Mouse (Mus musculus): ENCODE data around the gene Ccar1. TPM values are rescaled to one million over a fixed set of nuclear protein-coding genes. Genes with fewer than 3 reads are reported as not detected.
A peak's percentile ranks its signal among the peaks of the same experiment; 100 is the strongest.

Gene Ccar1
- 129 and 147 TPM in 2 replicates for polyA plus RNA-seq (2016; fragmentation: Nextera tagmentation; extraction: Ambion mirVana)

DNA sequence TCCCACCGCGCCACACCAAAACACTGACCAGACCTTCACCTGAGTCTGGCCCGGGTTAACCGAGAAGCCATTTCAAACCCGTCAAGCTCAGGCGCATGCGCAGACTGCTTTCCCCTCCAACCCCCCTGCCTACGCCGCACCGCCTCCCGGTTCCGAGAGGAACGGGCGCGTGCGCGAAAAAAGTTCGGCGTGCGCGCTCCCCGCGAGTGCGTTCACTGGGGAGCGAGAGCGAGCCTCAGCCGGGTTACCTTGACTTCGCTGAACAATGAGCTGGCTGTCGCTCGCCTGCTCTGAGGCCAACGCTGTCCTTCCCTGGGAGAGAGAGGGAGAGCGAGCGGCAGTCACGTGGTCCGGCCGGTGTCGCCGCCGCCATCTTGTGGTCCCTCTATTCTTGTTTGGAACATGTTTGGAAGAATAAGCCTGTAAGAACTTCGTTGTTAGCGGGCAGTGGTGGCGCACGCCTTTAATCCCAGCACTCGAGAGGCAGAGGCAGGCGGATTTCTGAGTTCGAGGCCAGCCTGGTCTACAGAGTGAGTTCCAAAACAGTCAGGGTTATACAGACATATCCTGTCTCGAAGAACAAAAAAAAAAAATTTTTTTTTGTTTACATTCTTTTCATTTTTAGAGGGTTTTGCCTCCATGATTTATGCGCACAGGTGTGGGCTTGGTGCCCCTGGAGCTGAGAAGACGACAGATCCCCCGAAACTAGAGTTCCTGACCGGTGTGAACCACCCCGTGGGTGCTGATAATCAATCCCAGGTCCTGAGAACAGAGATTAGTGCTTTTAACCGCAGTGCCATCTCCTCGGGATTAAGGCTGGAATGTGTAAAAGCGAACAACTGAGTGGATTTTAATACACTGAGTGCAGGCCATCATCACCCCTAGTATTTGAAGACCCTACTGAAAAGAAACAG, at the start of gene Ccar1:
Gene Ccar1, minus strand, starts transcription at position 110 of the 914 bp plus-strand sequence.
- H3K27ac ChIP-seq, result peak within 1 kb of the TSS; percentile 89
- peaks cover 27% of the 10 kb centered on the region for H3K36me3 ChIP-seq
- peak within 1 kb of the TSS; percentile 100 for H3K9ac ChIP-seq
- peak within 1 kb of the TSS; percentile 69 for H3K4me2 ChIP-seq (replicated peaks)
- no peaks in the 10 kb centered on the region for H3K27me3 ChIP-seq (replicated peaks)
- 4% methylated on average over 55 of the region's 55 CpGs for WGBS
- peak; percentile 98 for ATAC-seq (ENCODE audit: low FRiP score, low read depth)
- peak within 1 kb of the TSS; percentile 99 for H3K4me3 ChIP-seq
- no peaks in the 10 kb centered on the region for H3K9me3 ChIP-seq
- peaks cover 9% of the 10 kb centered on the region for H3K4me1 ChIP-seq

DNA sequence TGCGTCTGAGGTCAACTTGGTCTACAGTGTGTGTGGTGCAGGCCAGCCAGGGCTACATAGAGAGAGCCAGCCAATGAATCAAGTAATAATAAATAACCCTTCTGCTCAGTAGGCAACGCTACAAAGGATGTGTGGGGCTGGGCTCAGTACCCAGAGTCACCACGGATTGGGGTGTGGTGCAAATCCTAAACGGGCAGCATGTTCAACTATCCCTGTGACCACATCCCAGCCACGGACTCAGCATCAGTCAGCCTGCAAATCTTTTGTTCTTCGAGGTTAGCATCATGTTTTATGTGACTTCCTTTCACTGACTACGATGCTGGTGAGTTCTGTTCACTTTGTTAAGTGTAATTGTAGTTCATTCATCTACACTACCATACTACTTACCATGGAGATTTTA, 48.6 kb upstream of the Ccar1 start:
- ATAC-seq (ENCODE audit: low FRiP score, low read depth), result no peak
- H3K9me3 ChIP-seq, result no peaks in the 10 kb centered on the region
- 92% methylated on average over 7 of the region's 7 CpGs for WGBS

DNA sequence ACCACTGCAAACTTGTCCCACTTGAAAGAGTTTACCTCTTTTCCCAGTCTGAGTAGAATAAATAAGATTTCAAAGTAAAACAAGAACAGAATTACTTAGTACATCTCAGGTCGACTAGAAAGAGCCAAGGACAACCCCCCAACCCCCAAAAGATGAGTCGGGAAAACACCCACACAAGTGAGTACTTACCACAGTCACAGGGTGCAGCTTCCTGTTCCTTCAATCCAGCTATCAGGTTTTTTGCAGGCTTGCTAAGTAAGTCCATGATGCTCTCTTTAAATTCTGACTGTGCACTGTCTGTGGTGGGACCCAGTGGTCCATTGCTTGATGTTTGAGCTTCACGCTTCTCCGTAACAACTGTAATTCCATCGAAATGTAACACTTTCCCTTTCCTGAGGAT, 45.9 kb upstream of the Ccar1 start:
- no peak for ATAC-seq (ENCODE audit: low FRiP score, low read depth)
- Histone ChIP-seq H3K27me3 (replicated peaks) (no peaks in the 10 kb centered on the region), H3K9me3 (no peaks in the 10 kb centered on the region), H3K4me3 (no peak overlapping the region), H3K36me3 (peaks cover 30% of the 10 kb centered on the region), H3K4me2 (replicated peaks) (no peak overlapping the region), H3K4me1 (no peaks in the 10 kb centered on the region), H3K27ac (no peak overlapping the region), H3K9ac (no peak overlapping the region)
- whole genome bisulfite sequencing, result 93% methylated on average over 5 of the region's 5 CpGs

More for the DNA sequence above, 48.6 kb upstream of the Ccar1 start:
- Histone ChIP-seq H3K4me2 (replicated peaks) (no peak overlapping the region), H3K4me1 (peaks cover 8% of the 10 kb centered on the region; the same call in 1 of the 2 replicates), H3K27me3 (replicated peaks) (no peaks in the 10 kb centered on the region), H3K9ac (no peak overlapping the region), H3K27ac (no peak overlapping the region), H3K4me3 (no peak overlapping the region), H3K36me3 (peaks cover 26% of the 10 kb centered on the region)

DNA sequence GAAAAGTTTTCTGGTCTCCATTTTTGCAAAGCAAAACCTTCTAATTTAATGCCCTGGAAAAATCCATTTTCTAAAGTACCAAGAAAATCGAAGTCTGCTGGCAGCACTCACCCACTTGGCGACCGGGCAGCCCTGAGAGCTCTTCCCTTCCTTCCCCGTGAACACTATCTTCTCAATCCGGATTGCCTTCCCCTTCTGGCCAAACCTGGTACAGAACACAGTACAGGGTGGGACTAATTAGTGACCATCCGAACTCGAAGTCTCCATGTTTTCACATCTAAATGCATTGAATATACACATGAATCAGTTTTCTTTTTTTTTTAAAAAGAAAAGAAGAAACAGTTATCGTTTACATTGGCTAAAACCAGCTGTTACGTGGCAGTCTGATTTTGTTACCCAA, 40.7 kb upstream of the Ccar1 start:
- Histone ChIP-seq H3K27ac (no peak overlapping the region), H3K36me3 (peaks cover 20% of the 10 kb centered on the region), H3K27me3 (replicated peaks) (no peaks in the 10 kb centered on the region), H3K4me1 (no peaks in the 10 kb centered on the region), H3K9me3 (no peaks in the 10 kb centered on the region), H3K4me2 (replicated peaks) (no peak overlapping the region), H3K9ac (no peak overlapping the region), H3K4me3 (no peak overlapping the region)
- WGBS, result 83% methylated on average over 9 of the region's 9 CpGs
- ATAC-seq (ENCODE audit: low FRiP score, low read depth), result no peak

DNA sequence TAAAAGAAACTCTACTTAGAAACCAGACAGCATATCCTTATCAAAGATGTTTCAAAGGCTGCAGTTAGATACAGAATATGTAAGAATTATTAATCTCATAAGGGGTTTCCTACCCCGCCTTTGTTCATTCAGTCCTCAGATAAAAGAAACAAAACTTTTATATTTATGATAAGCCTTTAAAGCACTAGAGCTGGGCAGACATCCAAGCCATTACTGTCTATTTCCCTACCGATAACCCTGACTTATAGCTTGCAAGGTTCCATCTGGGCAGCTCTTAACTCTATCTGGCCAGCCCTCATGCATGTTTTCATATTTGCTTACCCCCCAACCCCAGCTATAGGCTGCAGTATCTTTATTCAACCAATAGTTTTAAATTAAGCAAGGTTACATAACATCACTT, 39.5 kb upstream of the Ccar1 start:
- no peak for ATAC-seq (ENCODE audit: low FRiP score, low read depth)
- Histone ChIP-seq H3K27ac (no peak overlapping the region), H3K27me3 (replicated peaks) (no peaks in the 10 kb centered on the region), H3K9me3 (no peaks in the 10 kb centered on the region), H3K4me2 (replicated peaks) (no peak overlapping the region), H3K36me3 (peaks cover 18% of the 10 kb centered on the region), H3K9ac (no peak overlapping the region), H3K4me3 (no peak overlapping the region), H3K4me1 (no peaks in the 10 kb centered on the region)
- 83% methylated on average over 2 of the region's 2 CpGs for WGBS

DNA sequence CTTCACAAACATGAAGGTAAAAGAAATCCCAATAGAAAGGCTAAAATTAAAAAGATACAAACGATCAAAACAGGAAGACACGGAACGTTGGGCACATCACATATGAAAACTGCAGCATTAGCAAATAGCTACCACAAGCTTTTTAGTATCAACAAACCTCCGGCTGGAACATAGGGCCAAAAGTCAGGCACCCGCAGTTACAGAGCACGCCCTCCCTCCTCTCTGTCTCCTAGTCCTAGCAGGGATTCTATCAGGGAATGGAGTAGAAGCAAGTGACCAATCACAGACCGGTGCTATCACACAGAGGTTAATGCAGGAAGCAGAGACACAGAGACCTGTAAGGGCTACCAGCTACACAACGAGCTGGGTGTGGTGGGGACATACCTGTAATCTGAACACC, 32.4 kb upstream of the Ccar1 start:
- 90% methylated on average over 8 of the region's 8 CpGs for WGBS
- no peaks in the 10 kb centered on the region for H3K27me3 ChIP-seq (replicated peaks)

DNA sequence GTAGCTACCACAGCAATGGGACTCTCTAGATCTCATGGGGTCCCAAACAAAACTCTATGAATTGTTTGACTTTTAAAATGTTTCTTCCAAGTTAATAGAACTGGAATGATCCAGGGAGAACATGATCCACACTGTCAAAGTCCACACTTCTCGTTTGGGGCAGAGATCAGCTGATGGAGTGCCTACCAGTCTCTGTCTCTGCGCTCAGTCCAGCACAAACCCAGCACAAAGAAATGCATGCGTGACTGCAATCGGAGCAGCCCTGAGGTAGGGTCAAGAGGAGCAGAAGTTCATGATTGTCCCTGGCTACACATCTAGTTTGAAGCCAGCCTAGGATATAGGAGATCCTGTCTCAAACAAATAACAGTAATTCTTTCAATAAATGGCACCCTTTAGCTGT, 31.3 kb upstream of the Ccar1 start:
- no peak overlapping the region for H3K4me3 ChIP-seq
- H3K36me3 ChIP-seq, result peaks cover 26% of the 10 kb centered on the region
- no peak for ATAC-seq (ENCODE audit: low FRiP score, low read depth)
- H3K27me3 ChIP-seq (replicated peaks), result no peaks in the 10 kb centered on the region
- H3K27ac ChIP-seq, result no peak overlapping the region
- H3K9ac ChIP-seq, result no peak overlapping the region
- WGBS, result 85% methylated on average over 4 of the region's 4 CpGs
- H3K4me1 ChIP-seq, result no peaks in the 10 kb centered on the region
- H3K4me2 ChIP-seq (replicated peaks), result no peak overlapping the region
- H3K9me3 ChIP-seq, result no peaks in the 10 kb centered on the region

More for the DNA sequence above, 32.4 kb upstream of the Ccar1 start:
- no peak overlapping the region for H3K4me2 ChIP-seq (replicated peaks)
- H3K9ac ChIP-seq, result no peak overlapping the region
- no peak overlapping the region for H3K4me3 ChIP-seq
- peaks cover 19% of the 10 kb centered on the region for H3K36me3 ChIP-seq
- no peak for ATAC-seq (ENCODE audit: low FRiP score, low read depth)
- H3K27ac ChIP-seq, result no peak overlapping the region
- H3K4me1 ChIP-seq, result no peaks in the 10 kb centered on the region
- H3K9me3 ChIP-seq, result no peaks in the 10 kb centered on the region

DNA sequence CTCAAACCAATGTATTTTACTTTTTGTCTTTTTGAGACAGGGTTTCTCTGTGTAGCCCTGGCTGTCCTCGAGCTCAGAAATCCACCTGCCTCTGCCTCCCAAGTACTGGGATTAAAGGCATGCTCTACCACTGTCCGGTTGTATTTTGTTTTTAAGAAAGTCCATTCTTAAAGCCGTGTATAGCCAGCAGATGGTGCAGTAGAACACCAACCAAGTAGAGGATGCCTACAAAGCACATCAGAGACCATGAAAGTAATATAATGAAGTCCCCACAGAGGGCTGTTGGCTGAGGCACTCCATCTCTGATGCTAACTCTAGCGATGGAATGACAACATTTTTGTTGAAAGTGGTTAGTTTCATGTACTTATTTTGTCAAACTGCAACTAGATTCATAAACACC, 17.9 kb upstream of the Ccar1 start:
- H3K4me3 ChIP-seq, result no peak overlapping the region
- WGBS, result 84% methylated on average over 4 of the region's 4 CpGs

DNA sequence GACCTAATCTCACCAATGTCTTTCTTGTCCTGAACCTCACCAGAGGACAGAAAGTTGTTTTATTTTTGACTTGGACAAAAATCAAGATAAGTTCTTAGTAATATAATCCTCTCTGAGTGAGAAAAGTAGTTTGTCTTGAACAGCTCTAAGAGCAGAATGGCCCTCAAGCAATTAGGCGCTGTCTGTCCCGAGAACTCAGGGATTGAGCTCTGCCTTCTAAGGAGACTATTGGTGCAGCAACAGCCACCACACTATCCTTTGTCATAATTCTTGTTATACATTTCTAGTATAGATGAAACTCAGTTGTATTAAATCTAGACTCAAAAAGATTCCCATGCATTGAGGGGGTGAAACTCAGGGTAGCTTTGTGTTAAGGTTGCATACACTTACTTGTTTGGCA, 16.7 kb upstream of the Ccar1 start:
- no peak overlapping the region for H3K9ac ChIP-seq
- H3K9me3 ChIP-seq, result no peaks in the 10 kb centered on the region
- H3K4me1 ChIP-seq, result no peaks in the 10 kb centered on the region
- no peak overlapping the region for H3K4me2 ChIP-seq (replicated peaks)
- H3K4me3 ChIP-seq, result no peak overlapping the region
- WGBS, result 99% methylated on average over 2 of the region's 2 CpGs
- no peak overlapping the region for H3K27ac ChIP-seq
- no peaks in the 10 kb centered on the region for H3K27me3 ChIP-seq (replicated peaks)
- H3K36me3 ChIP-seq, result peaks cover 18% of the 10 kb centered on the region
- ATAC-seq (ENCODE audit: low FRiP score, low read depth), result no peak

More for the DNA sequence above, 17.9 kb upstream of the Ccar1 start:
- Histone ChIP-seq H3K36me3 (peaks cover 31% of the 10 kb centered on the region), H3K4me2 (replicated peaks) (no peak overlapping the region), H3K27ac (no peak overlapping the region), H3K27me3 (replicated peaks) (no peaks in the 10 kb centered on the region), H3K9ac (no peak overlapping the region), H3K9me3 (no peaks in the 10 kb centered on the region), H3K4me1 (no peaks in the 10 kb centered on the region)
- ATAC-seq (ENCODE audit: low FRiP score, low read depth), result no peak

DNA sequence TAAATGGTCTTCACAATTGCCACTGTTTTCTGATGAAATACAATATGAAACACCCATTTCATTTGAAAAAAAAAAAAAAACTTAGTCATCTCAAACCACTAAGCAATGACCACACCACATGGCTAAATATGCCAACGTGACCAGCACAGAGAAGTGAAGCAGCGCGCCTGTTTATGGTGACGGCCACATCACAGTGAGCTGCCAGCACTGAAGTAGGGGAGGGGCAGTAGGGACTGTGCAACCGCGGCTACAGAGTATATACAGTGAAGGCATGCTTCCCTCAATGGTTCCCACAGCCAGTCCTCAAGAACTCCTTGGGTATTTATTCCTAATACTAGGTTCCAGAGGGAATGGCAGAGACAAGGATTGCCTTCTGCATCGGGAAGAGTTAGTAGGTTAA, 16.2 kb upstream of the Ccar1 start:
- Histone ChIP-seq H3K4me1 (no peaks in the 10 kb centered on the region), H3K27me3 (replicated peaks) (no peaks in the 10 kb centered on the region), H3K36me3 (peaks cover 14% of the 10 kb centered on the region), H3K9ac (no peak overlapping the region), H3K27ac (no peak overlapping the region), H3K4me2 (replicated peaks) (no peak overlapping the region), H3K9me3 (no peaks in the 10 kb centered on the region), H3K4me3 (no peak overlapping the region)
- 92% methylated on average over 7 of the region's 7 CpGs for WGBS
- ATAC-seq (ENCODE audit: low FRiP score, low read depth), result no peak

DNA sequence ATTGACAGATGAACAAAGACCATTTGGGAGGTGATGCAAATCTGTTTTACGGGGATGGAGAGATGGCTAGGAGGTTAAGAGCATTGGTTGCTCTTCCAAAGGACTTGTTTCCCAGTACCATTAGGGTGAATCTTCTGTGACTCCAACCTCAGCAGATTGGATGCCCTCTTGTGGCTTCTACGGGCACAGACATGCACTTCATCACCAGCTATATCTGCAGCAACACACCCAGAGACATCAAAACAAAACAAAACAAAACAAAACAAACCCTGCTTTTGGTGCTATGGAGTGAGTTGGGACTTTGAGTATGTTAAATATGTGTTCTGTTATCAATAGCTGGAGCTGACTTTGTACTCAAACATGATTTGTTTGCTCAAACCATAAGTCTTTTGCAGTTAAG, 12.0 kb upstream of the Ccar1 start:
- H3K4me2 ChIP-seq (replicated peaks), result no peak overlapping the region
- no peak overlapping the region for H3K27ac ChIP-seq
- H3K4me3 ChIP-seq, result no peak overlapping the region
- 71% methylated on average over 2 of the region's 2 CpGs for WGBS
- no peaks in the 10 kb centered on the region for H3K4me1 ChIP-seq
- H3K36me3 ChIP-seq, result no peaks in the 10 kb centered on the region
- no peak overlapping the region for H3K9ac ChIP-seq
- ATAC-seq (ENCODE audit: low FRiP score, low read depth), result no peak
- H3K27me3 ChIP-seq (replicated peaks), result no peaks in the 10 kb centered on the region
- no peaks in the 10 kb centered on the region for H3K9me3 ChIP-seq

DNA sequence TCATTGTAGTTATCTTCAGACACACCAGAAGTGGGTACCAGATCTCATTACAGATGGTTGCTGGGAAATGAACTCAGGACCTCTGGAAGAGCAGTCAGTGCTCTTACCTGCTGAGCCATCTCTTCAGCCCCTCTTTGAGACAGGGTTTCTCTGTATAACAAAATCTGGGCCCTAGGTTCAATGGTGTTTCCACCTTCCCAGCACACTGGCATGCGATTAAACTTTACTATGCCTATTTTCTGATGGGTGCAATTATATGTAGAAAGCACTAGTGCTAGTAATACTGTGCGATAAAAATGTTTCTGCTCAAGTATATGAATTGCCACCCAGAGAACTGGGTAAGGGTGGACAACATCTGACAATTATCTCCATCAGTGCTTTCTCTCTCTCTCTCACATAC, 11.2 kb upstream of the Ccar1 start:
- Histone ChIP-seq H3K36me3 (no peaks in the 10 kb centered on the region), H3K9ac (no peak overlapping the region), H3K27ac (no peak overlapping the region), H3K4me3 (no peak overlapping the region), H3K4me1 (no peaks in the 10 kb centered on the region), H3K4me2 (replicated peaks) (no peak overlapping the region), H3K9me3 (no peaks in the 10 kb centered on the region), H3K27me3 (replicated peaks) (no peaks in the 10 kb centered on the region)
- 98% methylated on average over 2 of the region's 2 CpGs for WGBS
- no peak for ATAC-seq (ENCODE audit: low FRiP score, low read depth)

DNA sequence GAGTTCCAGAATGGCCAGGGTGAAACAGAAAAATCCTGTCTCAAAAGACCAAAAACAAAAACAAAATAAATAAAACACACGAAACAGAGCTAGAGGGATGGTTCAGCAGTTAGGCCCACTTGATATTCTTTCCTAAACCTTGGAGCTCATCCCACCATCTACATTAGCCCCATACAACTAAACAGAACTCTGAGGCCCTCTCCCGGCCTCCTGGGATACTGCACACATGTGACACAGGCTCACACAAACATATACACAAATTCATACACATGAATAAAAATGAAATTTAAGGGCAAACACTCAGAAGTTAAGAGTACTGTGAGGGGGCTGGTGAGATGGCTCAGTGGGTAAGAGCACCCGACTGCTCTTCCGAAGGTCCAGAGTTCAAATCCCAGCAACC, 2.1 kb upstream of the Ccar1 start:
- Histone ChIP-seq H3K27me3 (replicated peaks) (no peaks in the 10 kb centered on the region), H3K9ac (no peak overlapping the region), H3K27ac (no peak overlapping the region), H3K9me3 (no peaks in the 10 kb centered on the region), H3K4me2 (replicated peaks) (no peak overlapping the region), H3K4me3 (no peak overlapping the region), H3K4me1 (peaks cover 9% of the 10 kb centered on the region), H3K36me3 (peaks cover 11% of the 10 kb centered on the region)
- no peak for ATAC-seq (ENCODE audit: low FRiP score, low read depth)
- WGBS, result 95% methylated on average over 4 of the region's 4 CpGs
